Mouse (Mus musculus) CH12.LX (cell line): ENCODE measurements at regions not wholly inside any gene's neighbourhood (a gene's known extent, or its start where the extent isn't known, plus 50 kb on each side); places are given as distances from the start of the nearest gene placed in this dataset.

Source experiments
- DNase-seq: peaks from one replicate; pipeline ENCODE4 v3.0.0-alpha.2; 2013; ENCODE audit errors: extremely low read depth
- H3K27ac ChIP-seq: 2 replicates; pipeline ENCODE4 v1.5.1; 2012; ENCODE audit warnings: low read depth, mild to moderate bottlenecking, control low read depth, moderate library complexity; ENCODE audit not compliant: insufficient read depth
- H3K27me3 ChIP-seq: replicated peaks from 2 replicates; pipeline ENCODE3; 2012; ENCODE audit warnings: inconsistent platforms
- H3K36me3 ChIP-seq, 2 experiments: replicated peaks in 1 of 2; 2 replicates each; pipeline versions ENCODE3 to v1.6.1; 2012; ENCODE audit warnings: inconsistent platforms in 1 of 2, low read length in 1 of 2, mild to moderate bottlenecking in 1 of 2, mixed read lengths in 1 of 2, moderate library complexity in 1 of 2; ENCODE audit not compliant: control insufficient read depth in 1 of 2, insufficient read depth in 1 of 2
- H3K4me1 ChIP-seq, 2 experiments: 2 replicates each; pipeline ENCODE4 v1.6.1; 2012; ENCODE audit warnings: inconsistent platforms in 1 of 2, moderate library complexity in 1 of 2; ENCODE audit not compliant: insufficient read depth in 2 of 2, control insufficient read depth in 1 of 2
- H3K4me2 ChIP-seq: 2 replicates; pipeline ENCODE4 v1.6.1; 2012; ENCODE audit warnings: low read depth, mild to moderate bottlenecking, control low read depth; ENCODE audit not compliant: poor library complexity, insufficient read depth, severe bottlenecking
- H3K4me3 ChIP-seq, 3 experiments: fragments of 150-350 bp in 1 of 3; sonication (generic) in 1 of 3; replicated peaks in 1 of 3; 2 replicates each; pipeline versions ENCODE3 to v1.5.1; 2011 to 2012; ENCODE audit warnings: low read depth in 2 of 3, low read length in 2 of 3, mild to moderate bottlenecking in 2 of 3, moderate library complexity in 2 of 3, control low read depth in 1 of 3, improper control_type of control experiment in 1 of 3, inconsistent platforms in 1 of 3, mixed read lengths in 1 of 3; ENCODE audit not compliant: poor library complexity in 1 of 3
- H3K79me2 ChIP-seq: replicated peaks from 2 replicates; pipeline ENCODE4 v1.6.1; 2012; ENCODE audit warnings: mild to moderate bottlenecking, moderate library complexity; ENCODE audit not compliant: control insufficient read depth, poor library complexity, insufficient read depth, severe bottlenecking; ENCODE audit errors: extremely low read depth
- H3K9ac ChIP-seq: 2 replicates; pipeline ENCODE4 v1.6.1; 2012; ENCODE audit warnings: low read depth, mild to moderate bottlenecking, control low read depth, moderate library complexity; ENCODE audit not compliant: insufficient read depth
- H3K9me3 ChIP-seq: replicated peaks from 2 replicates; pipeline ENCODE3; 2012; ENCODE audit warnings: low read length, inconsistent platforms, mixed read lengths
- BHLHE40 ChIP-seq: IDR thresholded peaks from 2 replicates; pipeline ENCODE4 v1.6.1; 2011; ENCODE audit warnings: mild to moderate bottlenecking, low read depth, low read length, improper control_type of control experiment
- CHD1 ChIP-seq: IDR thresholded peaks from 2 replicates; pipeline ENCODE4 v1.6.1; 2012; ENCODE audit warnings: low read depth, low read length, improper control_type of control experiment, inconsistent platforms
- E2F4 ChIP-seq: IDR thresholded peaks from 2 replicates; pipeline ENCODE4 v1.6.1; 2011; ENCODE audit warnings: low read depth, low read length, improper control_type of control experiment; ENCODE audit not compliant: insufficient replicate concordance
- IRF4 ChIP-seq: IDR thresholded peaks from 2 replicates; pipeline ENCODE4 v1.6.1; 2014; ENCODE audit warnings: low read depth, mild to moderate bottlenecking, inconsistent platforms, low read length, improper control_type of control experiment
- MAFK ChIP-seq: IDR thresholded peaks from 2 replicates; pipeline ENCODE4 v1.6.1; 2011; ENCODE audit warnings: low read length, improper control_type of control experiment; ENCODE audit not compliant: insufficient replicate concordance
- MXI1 ChIP-seq: IDR thresholded peaks from 2 replicates; pipeline ENCODE4 v1.6.1; 2011; ENCODE audit warnings: mild to moderate bottlenecking, low read depth, low read length, improper control_type of control experiment
- PAX5 ChIP-seq: IDR thresholded peaks from 2 replicates; pipeline ENCODE4 v1.6.1; 2012; ENCODE audit warnings: low read length, inconsistent platforms, mixed read lengths
- POLR2A ChIP-seq: IDR thresholded peaks from 2 replicates; pipeline ENCODE4 v1.6.1; 2011; ENCODE audit warnings: low read depth, mild to moderate bottlenecking, improper control_type of control experiment, low read length
- SIN3A ChIP-seq: IDR thresholded peaks from 2 replicates; pipeline ENCODE4 v1.6.1; 2012; ENCODE audit warnings: low read length, improper control_type of control experiment, inconsistent platforms
- SMC3 ChIP-seq: IDR thresholded peaks from 2 replicates; pipeline ENCODE4 v1.6.1; 2011; ENCODE audit warnings: low read depth, low read length, improper control_type of control experiment
- TBP ChIP-seq: conservative IDR thresholded peaks from 2 replicates; pipeline ENCODE4 v1.6.1; 2011; ENCODE audit warnings: low read depth, low read length, improper control_type of control experiment
- TCF12 ChIP-seq: IDR thresholded peaks from 2 replicates; pipeline ENCODE4 v1.6.1; 2014; ENCODE audit warnings: low read depth, mild to moderate bottlenecking, inconsistent platforms, low read length, improper control_type of control experiment
- UBTF ChIP-seq: IDR thresholded peaks from 2 replicates; pipeline ENCODE4 v1.6.1; 2012; ENCODE audit warnings: low read depth, mild to moderate bottlenecking, inconsistent platforms, low read length, improper control_type of control experiment, moderate library complexity
- ZMIZ1 ChIP-seq: IDR thresholded peaks from 2 replicates; pipeline ENCODE4 v1.6.1; 2012; ENCODE audit warnings: low read depth, mild to moderate bottlenecking, inconsistent platforms, low read length, improper control_type of control experiment
- dilution Hi-C: fragments of 300-500 bp; cut with MboI; formaldehyde crosslinking; loops from 2 replicates; pipeline ENCODE4 v1.14.3; 2020; ENCODE audit warnings: low sequenced_read_pairs; ENCODE audit not compliant: extremely low pct_unique_long_range_greater_than_20kb, extremely low pct_ligation_motif_present
- in situ Hi-C: fragments of 300-500 bp; cut with MboI; formaldehyde crosslinking; loops from 3 replicates; pipeline ENCODE4 v1.14.3; 2019; ENCODE audit warnings: low sequenced_read_pairs, low pct_ligation_motif_present, low pct_unique_long_range_greater_than_20kb, mixed read lengths

GRCm38 (mm10) chr12:70648179-70648811 lies 177.0 kb upstream of the Frmd6 start:
- H3K79me2 ChIP-seq, result no peaks in the 10 kb centered on the region
- dilution Hi-C loops, result no loop called here
- TF ChIP-seq PAX5, result no peak
- no peak for TF ChIP-seq TBP
- TF ChIP-seq E2F4, result no peak
- TF ChIP-seq MXI1, result no peak
- no peak for TF ChIP-seq BHLHE40
- TF ChIP-seq UBTF, result no peak
- TF ChIP-seq ZMIZ1, result no peak
- TF ChIP-seq IRF4, result no peak

GRCm38 (mm10) chr12:70648812-70649188 lies 176.5 kb upstream of the Frmd6 start:
- Histone ChIP-seq H3K36me3 (no peaks in the 10 kb centered on the region), H3K27me3 (no peaks in the 10 kb centered on the region), H3K9ac (no peak overlapping the region), H3K79me2 (no peaks in the 10 kb centered on the region), H3K4me2 (no peak overlapping the region), H3K27ac (no peak overlapping the region), H3K4me1 (no peaks in the 10 kb centered on the region), H3K4me3 (no peak overlapping the region), H3K9me3 (peaks cover 2% of the 10 kb centered on the region)
- dilution Hi-C loops (no loop called here), in situ Hi-C loops (no loop called here)
- DNase-seq, result no peak
- TF ChIP-seq TCF12 (no peak), POLR2A (no peak), MAFK (no peak), E2F4 (no peak), SIN3A (no peak), SMC3 (no peak)

More at GRCm38 (mm10) chr12:70648179-70648811, 177.0 kb upstream of the Frmd6 start:
- DNase-seq, result no peak
- Histone ChIP-seq H3K4me1 (no peaks in the 10 kb centered on the region), H3K9me3 (peaks cover 2% of the 10 kb centered on the region), H3K4me3 (no peak overlapping the region), H3K27me3 (no peaks in the 10 kb centered on the region), H3K4me2 (no peak overlapping the region), H3K27ac (no peak overlapping the region), H3K9ac (no peak overlapping the region), H3K36me3 (no peaks in the 10 kb centered on the region)
- in situ Hi-C loops, result no loop called here

DNA sequence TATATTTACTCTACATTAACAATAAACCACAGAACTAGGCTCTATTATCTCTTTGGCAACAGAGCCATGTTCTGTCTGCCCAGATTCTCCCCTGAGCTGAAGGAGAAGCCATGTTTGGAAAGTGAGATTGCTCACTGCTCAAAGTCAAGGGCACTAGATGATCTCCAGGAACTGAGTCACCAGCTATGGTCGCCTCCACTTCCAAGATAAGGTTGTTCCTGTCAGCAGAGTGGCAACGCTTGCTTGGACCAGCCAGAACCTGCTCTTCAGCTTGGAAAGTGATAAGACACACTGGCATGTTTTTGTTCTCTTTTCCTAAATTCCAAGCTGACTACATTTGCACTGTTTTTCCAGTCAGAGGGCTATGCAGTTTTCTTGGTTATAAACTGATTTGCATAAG lies 175.6 kb upstream of the Frmd6 start:
- no peak overlapping the region for H3K27ac ChIP-seq
- no peaks in the 10 kb centered on the region for H3K4me1 ChIP-seq
- DNase-seq, result no peak
- H3K4me2 ChIP-seq, result no peak overlapping the region
- no peak overlapping the region for H3K9ac ChIP-seq
- in situ Hi-C loops, result no loop called here
- dilution Hi-C loops, result no loop called here
- TF ChIP-seq IRF4 (no peak), MAFK (no peak), ZMIZ1 (no peak), CHD1 (no peak)
- no peaks in the 10 kb centered on the region for H3K79me2 ChIP-seq
- no peaks in the 10 kb centered on the region for H3K27me3 ChIP-seq
- no peak overlapping the region for H3K4me3 ChIP-seq
- no peaks in the 10 kb centered on the region for H3K36me3 ChIP-seq
- H3K9me3 ChIP-seq, result peaks cover 2% of the 10 kb centered on the region
